Mouse (Mus musculus): ENCODE data around the gene Enox1. TPM values are rescaled to one million over a fixed set of nuclear protein-coding genes. Genes with fewer than 3 reads are reported as not detected.

Enox1 gene
- total and polyA plus RNA-seq, 2 experiments from 2014 or later, result 23.1 to 49.6 TPM

GRCm38 (mm10) chr14:77744638-77745240 is 588.2 kb downstream of the Enox1 start:
- Histone ChIP-seq H3K27ac (ENCODE audit: low read depth, low read length) (no peak overlapping the region), H3K36me3 (ENCODE audit: insufficient read depth, low read length) (no peaks in the 10 kb centered on the region), H3K4me2 (ENCODE audit: low read depth, low read length, poor library complexity, severe bottlenecking) (no peak overlapping the region), H3K9ac (replicated peaks; ENCODE audit: low read length, poor library complexity, severe bottlenecking) (no peak overlapping the region), H3K4me1 (ENCODE audit: insufficient read depth, low read length) (no peaks in the 10 kb centered on the region), H3K4me3 (ENCODE audit: low read depth, low read length) (no peak overlapping the region), H3K27me3 (ENCODE audit: insufficient read depth, low read length) (no peaks in the 10 kb centered on the region), H3K9me3 (ENCODE audit: low read length) (no peaks in the 10 kb centered on the region)
- no peak for ATAC-seq (ENCODE audit: low FRiP score)
- TF ChIP-seq CTCF (IDR thresholded peaks at IDR 0.05), result no peak
- WGBS, result 97% methylated on average over 5 of the region's 5 CpGs
- no peak for DNase-seq (ENCODE audit: low spot score)

- no peak overlapping the region for H3K27ac ChIP-seq (ENCODE audit: low read depth, low read length)
- no peak overlapping the region for H3K4me2 ChIP-seq (ENCODE audit: low read depth, low read length, poor library complexity, severe bottlenecking)
- H3K9ac ChIP-seq (replicated peaks; ENCODE audit: low read length, poor library complexity, severe bottlenecking), result no peak overlapping the region
- ATAC-seq (ENCODE audit: low FRiP score) (no peak), DNase-seq (ENCODE audit: low spot score) (no peak)
- H3K36me3 ChIP-seq (ENCODE audit: insufficient read depth, low read length), result no peaks in the 10 kb centered on the region
- TF ChIP-seq CTCF (IDR thresholded peaks at IDR 0.05), result no peak
- H3K4me3 ChIP-seq (ENCODE audit: low read depth, low read length), result no peak overlapping the region
- peaks cover 2% of the 10 kb centered on the region; the same call in 1 of the 2 replicates for H3K9me3 ChIP-seq (ENCODE audit: low read length)
- no peaks in the 10 kb centered on the region for H3K27me3 ChIP-seq (ENCODE audit: insufficient read depth, low read length)
- no peaks in the 10 kb centered on the region for H3K4me1 ChIP-seq (ENCODE audit: insufficient read depth, low read length)
Observed at GRCm38 (mm10) chr14:77748920-77749319, 592.4 kb downstream of the Enox1 start.

Other genes starting within 250 kb of the Enox1 start
- gene Ccdc122, start 120.0 kb upstream of the Enox1 start, total RNA-seq (2014; rRNA removed), result 1.3 and 2.0 TPM in 2 replicates
- 1.6 and 1.8 TPM in 2 replicates for gene Ccdc122, start 120.0 kb upstream of the Enox1 start, polyA plus RNA-seq (2015; fragmentation: Nextera tagmentation; extraction: Ambion mirVana)
- 1.5 and 5.3 TPM in 2 replicates for gene Lacc1, start 119.9 kb upstream of the Enox1 start, total RNA-seq (2014; rRNA removed)
- gene Lacc1, start 119.9 kb upstream of the Enox1 start, polyA plus RNA-seq (2015; fragmentation: Nextera tagmentation; extraction: Ambion mirVana), result 1.3 and 2.2 TPM in 2 replicates

Measured in midbrain, postnatal 0 days (tissue).